Mouse (Mus musculus) hindbrain, embryonic 10.5 days (tissue): Measurements from ENCODE around the gene Spata17. TPM values are rescaled to one million over a fixed set of nuclear protein-coding genes. Genes with fewer than 3 reads are reported as not detected.
A peak's percentile ranks its signal among the peaks of the same experiment; 100 is the strongest.
"Not testable (repeated sequence)": the region's sequence is repeated elsewhere in the genome, so short reads cannot be mapped to it uniquely, and the experiment has no call there.

ENCODE experiments used
- DNase-seq: peaks from one replicate; pipeline ENCODE4 v3.0.0-alpha.2; 2017; ENCODE audit warnings: low spot score
- H3K27ac ChIP-seq: fragments of 300-500 bp; sonication (generic); 2 replicates; pipeline ENCODE4 v1.5.1; 2016; ENCODE audit warnings: mild to moderate bottlenecking, moderate library complexity
- H3K27me3 ChIP-seq: fragments of 300-500 bp; sonication (generic); 2 replicates; pipeline ENCODE4 v1.6.1; 2016; ENCODE audit warnings: mild to moderate bottlenecking; ENCODE audit not compliant: poor library complexity, insufficient read depth, severe bottlenecking
- H3K36me3 ChIP-seq: fragments of 300-500 bp; sonication (generic); 2 replicates; pipeline ENCODE4 v1.6.1; 2016; ENCODE audit warnings: mild to moderate bottlenecking, moderate library complexity
- H3K4me1 ChIP-seq: fragments of 300-500 bp; sonication (generic); replicated peaks from 2 replicates; pipeline ENCODE4 v1.6.1; 2016; ENCODE audit warnings: mild to moderate bottlenecking
- H3K4me3 ChIP-seq: fragments of 300-500 bp; sonication (generic); 2 replicates; pipeline ENCODE4 v1.5.1; 2016; ENCODE audit warnings: mild to moderate bottlenecking, moderate library complexity
- H3K9me3 ChIP-seq: fragments of 300-500 bp; sonication (generic); 2 replicates; pipeline ENCODE4 v1.6.1; 2016; ENCODE audit warnings: mild to moderate bottlenecking, moderate library complexity
- WGBS: fragments of 180-500 bp; shearing (Covaris S2); methylation state at CpG from one replicate; pipeline ENCODE4 v1.1.7; 2016; 5-methylcytosine and 5-hydroxymethylcytosine counted together
- polyA plus RNA-seq: library from polyadenylated mRNA; unstranded; fragments of >200 nt; fragmentation: Nextera tagmentation; extraction: Ambion mirVana; gene quantifications from 2 replicates; pipeline ENCODE4 v1.2.1, GENCODE M21; 2016

Gene Spata17
- polyA plus RNA-seq, 1 experiment from 2014 or later, result 1.8 TPM

DNA sequence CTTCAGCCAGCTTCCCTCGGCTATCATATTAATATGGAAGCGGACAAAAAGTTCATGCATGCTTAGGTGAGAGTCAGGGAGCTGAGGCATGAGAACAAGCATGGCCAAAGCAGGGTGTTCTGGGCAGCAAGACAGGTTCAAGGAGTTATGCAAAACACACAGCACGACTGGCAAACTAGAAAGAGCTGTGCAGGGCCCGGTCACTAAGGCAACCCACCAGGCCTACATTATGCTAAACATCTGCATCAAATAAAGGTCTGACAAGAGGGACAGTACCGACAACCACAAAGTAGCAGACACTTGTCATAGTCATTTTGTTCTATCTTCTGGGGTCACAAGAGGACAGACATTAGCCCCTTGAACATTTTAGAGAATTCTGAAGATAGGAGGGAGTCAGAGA lies 61.6 kb downstream of the Spata17 start:
- no peak overlapping the region for H3K4me3 ChIP-seq
- no peaks in the 10 kb centered on the region for H3K36me3 ChIP-seq
- H3K27me3 ChIP-seq, result no peaks in the 10 kb centered on the region
- H3K9me3 ChIP-seq, result no peaks in the 10 kb centered on the region
- WGBS, result 56% methylated on average over 5 of the region's 5 CpGs
- DNase-seq, result no peak
- H3K4me1 ChIP-seq, result 0 out of 2 replicates have a peak, but pooled peaks cover 6% of the 10 kb centered on the region
- no peak overlapping the region for H3K27ac ChIP-seq

DNA sequence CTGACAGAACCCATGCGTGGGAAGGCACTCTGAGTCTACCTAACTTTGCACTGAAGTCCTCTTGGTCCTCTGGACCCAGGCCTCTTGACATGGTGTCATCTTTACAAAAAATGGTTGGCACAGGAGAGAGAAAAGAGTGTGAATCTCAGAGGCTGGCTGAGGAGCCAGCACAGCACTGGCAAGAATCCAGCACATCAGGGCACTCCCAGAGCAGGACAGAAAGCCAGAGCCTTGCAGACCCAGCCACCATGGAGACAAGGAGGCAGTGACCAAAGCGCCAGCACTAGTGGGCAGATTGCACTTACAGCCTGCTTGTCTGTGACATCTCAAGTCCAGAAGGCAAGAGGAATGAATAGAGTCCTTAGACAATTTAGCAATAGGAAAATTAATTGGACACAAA lies 62.7 kb downstream of the Spata17 start:
- Histone ChIP-seq H3K27me3 (no peaks in the 10 kb centered on the region), H3K36me3 (no peaks in the 10 kb centered on the region), H3K4me3 (no peak overlapping the region), H3K27ac (no peak overlapping the region), H3K4me1 (0 out of 2 replicates have a peak, but pooled peaks cover 6% of the 10 kb centered on the region), H3K9me3 (no peaks in the 10 kb centered on the region)
- DNase-seq, result no peak
- WGBS, result 95% methylated on average over 2 of the region's 2 CpGs

DNA sequence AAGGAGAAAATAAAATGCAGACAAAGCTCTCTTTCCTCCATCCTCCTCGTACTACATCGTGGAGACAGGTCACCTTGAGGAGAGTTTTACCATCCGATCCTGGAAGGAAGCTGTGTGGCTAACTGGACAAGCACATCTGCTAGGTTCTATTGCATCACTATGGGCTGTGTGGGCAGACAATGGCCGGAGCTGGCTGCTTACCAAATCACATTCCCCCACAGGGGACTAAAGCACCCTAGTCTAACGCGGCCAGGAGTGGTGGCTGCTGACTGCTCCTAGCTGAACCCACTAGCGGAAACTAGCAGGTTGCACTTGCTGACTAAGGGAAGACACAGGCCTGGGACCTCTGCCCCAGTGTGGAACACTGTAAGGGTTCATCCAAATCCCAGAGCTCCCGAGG lies 72.3 kb downstream of the Spata17 start:
- no peak for DNase-seq
- H3K4me3 ChIP-seq, result no peak overlapping the region
- no peaks in the 10 kb centered on the region for H3K36me3 ChIP-seq
- H3K9me3 ChIP-seq, result no peaks in the 10 kb centered on the region
- H3K27ac ChIP-seq, result no peak overlapping the region
- no peaks in the 10 kb centered on the region for H3K27me3 ChIP-seq
- 83% methylated on average over 8 of the region's 8 CpGs for WGBS
- no peaks in the 10 kb centered on the region for H3K4me1 ChIP-seq

DNA sequence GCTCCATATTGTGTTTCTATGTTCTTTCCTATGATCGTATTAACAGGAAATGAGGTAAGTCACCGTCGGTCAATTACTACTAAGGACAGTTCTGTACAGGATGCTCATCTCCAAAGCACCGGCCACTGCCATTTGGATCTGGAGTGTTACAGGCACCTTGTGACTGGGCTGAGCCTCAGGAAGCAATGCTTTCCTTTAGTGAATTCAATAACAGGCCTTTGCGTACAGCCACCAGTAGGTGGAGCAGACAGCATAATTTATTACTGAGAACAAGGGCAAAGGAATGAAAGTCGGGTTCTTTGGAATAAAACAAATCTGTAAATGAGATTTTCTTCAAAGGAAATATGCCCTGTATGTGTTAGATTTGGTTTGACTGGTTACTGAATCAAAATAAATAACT lies 77.8 kb downstream of the Spata17 start:
- DNase-seq, result peak; percentile 47
- 47% methylated on average over 6 of the region's 6 CpGs for WGBS
- Histone ChIP-seq H3K4me3 (no peak overlapping the region), H3K27ac (no peak overlapping the region), H3K9me3 (no peaks in the 10 kb centered on the region), H3K27me3 (no peaks in the 10 kb centered on the region), H3K4me1 (no peaks in the 10 kb centered on the region; the same call in 1 of the 2 replicates), H3K36me3 (no peaks in the 10 kb centered on the region)

- Histone ChIP-seq H3K27me3 (no peaks in the 10 kb centered on the region), H3K27ac (no peak overlapping the region), H3K4me1 (no peaks in the 10 kb centered on the region; the same call in 1 of the 2 replicates), H3K36me3 (no peaks in the 10 kb centered on the region), H3K9me3 (no peaks in the 10 kb centered on the region), H3K4me3 (no peak overlapping the region)
- 83% methylated on average over 6 of the region's 6 CpGs for WGBS
- peak; percentile 12 for DNase-seq
Observed at GRCm38 (mm10) chr1:187135887-187136286, 79.4 kb downstream of the Spata17 start.

DNA sequence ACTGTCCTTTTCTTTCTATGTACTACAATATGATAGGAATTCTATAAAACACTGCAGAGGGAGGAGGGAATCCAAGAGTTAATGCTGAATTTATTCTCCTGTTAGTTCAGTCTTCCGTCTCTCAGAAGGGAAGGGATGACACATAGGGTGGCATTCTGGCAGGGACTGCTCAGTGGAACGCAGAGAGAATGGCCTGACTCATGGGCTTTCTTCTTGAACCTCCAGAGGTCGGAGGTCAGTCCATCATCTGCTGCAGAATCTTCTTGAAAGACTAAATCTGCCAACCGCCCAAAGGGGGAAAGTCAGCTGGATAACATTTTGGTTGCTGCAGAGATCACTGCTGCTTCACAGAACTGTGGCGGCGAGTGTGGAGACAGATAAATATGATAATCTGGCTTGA lies 81.4 kb downstream of the Spata17 start:
- H3K4me1 ChIP-seq, result no peaks in the 10 kb centered on the region; the same call in 1 of the 2 replicates
- no peaks in the 10 kb centered on the region for H3K9me3 ChIP-seq
- no peak overlapping the region for H3K4me3 ChIP-seq
- no peak overlapping the region for H3K27ac ChIP-seq
- WGBS, result 58% methylated on average over 6 of the region's 6 CpGs
- H3K27me3 ChIP-seq, result no peaks in the 10 kb centered on the region
- no peak for DNase-seq
- no peaks in the 10 kb centered on the region for H3K36me3 ChIP-seq

DNA sequence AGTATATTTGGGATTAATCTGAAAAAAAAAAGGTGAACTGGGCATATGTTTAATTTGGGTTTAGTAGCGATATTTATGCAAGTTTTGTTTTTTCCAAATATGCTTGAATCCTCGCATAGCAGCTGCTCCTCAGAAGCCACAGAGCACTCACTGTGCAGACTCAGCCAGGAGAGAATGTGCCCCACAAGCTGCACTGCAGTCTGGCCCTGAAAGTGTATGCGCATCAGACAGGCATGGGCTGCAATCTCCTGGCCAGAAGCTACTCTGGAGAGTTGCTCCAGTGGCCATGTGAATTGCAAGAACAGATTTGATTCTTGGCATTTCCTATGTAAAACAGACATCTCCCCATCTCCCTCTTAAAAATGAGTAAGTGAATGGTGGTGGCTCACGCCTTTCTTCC lies 82.9 kb downstream of the Spata17 start:
- WGBS, result 92% methylated on average over 4 of the region's 4 CpGs

DNA sequence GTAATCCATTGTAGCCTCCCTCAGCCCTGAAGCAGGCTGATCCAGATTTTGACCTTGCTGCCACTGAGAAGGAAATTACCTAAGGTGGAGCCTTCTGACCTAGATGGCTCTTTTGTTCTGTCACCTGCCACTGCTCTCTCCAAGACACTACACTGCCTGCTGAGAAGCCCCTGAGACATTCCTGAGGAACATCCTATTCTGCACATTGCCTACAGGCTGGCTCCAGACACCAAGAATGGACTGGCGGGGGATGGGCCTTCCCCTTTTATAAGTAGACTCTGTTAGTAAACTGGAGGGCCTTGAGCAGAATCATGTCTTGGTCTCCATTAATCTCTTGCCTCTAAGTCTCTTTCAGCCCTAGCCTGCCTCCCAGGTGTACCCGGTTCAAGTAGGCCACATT lies 87.7 kb downstream of the Spata17 start:
- 88% methylated on average over 2 of the region's 2 CpGs for WGBS
- not testable (repeated sequence) for H3K4me1 ChIP-seq

More for the DNA sequence above, 82.9 kb downstream of the Spata17 start:
- H3K4me3 ChIP-seq, result no peak overlapping the region
- no peak for DNase-seq
- H3K27ac ChIP-seq, result no peak overlapping the region
- no peaks in the 10 kb centered on the region for H3K36me3 ChIP-seq
- H3K27me3 ChIP-seq, result no peaks in the 10 kb centered on the region
- H3K9me3 ChIP-seq, result no peaks in the 10 kb centered on the region
- no peaks in the 10 kb centered on the region; the same call in 1 of the 2 replicates for H3K4me1 ChIP-seq

DNA sequence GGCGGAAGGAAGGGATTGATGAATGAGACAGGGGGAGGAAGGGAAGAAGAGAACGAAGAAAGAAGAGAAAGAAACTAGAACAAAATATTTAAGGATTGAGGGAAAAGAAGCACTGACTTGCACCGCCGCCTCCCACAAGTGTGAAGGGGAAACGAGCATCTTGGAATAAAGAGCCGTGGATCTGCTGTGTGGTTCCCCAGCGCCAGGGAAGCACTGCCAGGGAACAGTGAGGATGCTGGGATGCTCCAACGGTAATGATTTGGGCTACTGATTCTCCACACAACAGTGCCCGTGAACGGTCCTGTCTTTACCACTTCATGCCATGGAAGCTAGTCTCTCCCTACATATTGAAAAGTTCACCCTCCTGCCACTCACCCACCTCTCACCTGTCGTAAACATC lies 89.5 kb downstream of the Spata17 start:
- 89% methylated on average over 11 of the region's 11 CpGs for WGBS
- Histone ChIP-seq H3K27ac (no peak overlapping the region), H3K36me3 (no peaks in the 10 kb centered on the region), H3K4me1 (no peaks in the 10 kb centered on the region), H3K9me3 (no peaks in the 10 kb centered on the region), H3K4me3 (no peak overlapping the region), H3K27me3 (no peaks in the 10 kb centered on the region)
- no peak for DNase-seq

More for the DNA sequence above, 87.7 kb downstream of the Spata17 start:
- H3K36me3 ChIP-seq, H3K27me3 ChIP-seq, H3K4me3 ChIP-seq, DNase-seq, H3K27ac ChIP-seq, H3K9me3 ChIP-seq: not testable (repeated sequence)

GRCm38 (mm10) chr1:187124967-187125366 lies 90.3 kb downstream of the Spata17 start:
- 83% methylated on average over 3 of the region's 3 CpGs for WGBS

DNA sequence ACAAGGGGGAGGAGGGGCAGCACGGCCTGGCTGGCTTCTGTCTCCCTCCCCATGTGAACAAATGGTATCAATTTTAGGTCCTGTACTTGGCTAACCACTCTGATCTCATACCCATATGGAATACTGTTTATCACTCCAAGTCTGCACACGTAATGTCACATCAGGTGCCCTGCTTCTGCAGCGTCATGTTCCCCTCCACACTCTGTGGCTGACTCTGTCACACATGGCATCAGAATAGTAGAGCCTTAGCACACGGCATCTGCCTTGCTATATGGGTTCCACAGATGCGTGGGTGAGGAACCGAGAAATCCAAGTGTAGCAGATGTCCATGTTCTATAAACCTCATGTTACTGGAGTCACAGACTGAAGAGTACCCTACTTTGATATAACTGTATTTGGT lies 96.0 kb downstream of the Spata17 start:
- WGBS, result 93% methylated on average over 6 of the region's 6 CpGs
- Histone ChIP-seq H3K4me1 (no peaks in the 10 kb centered on the region), H3K4me3 (no peak overlapping the region), H3K27me3 (no peaks in the 10 kb centered on the region), H3K27ac (no peak overlapping the region), H3K36me3 (no peaks in the 10 kb centered on the region), H3K9me3 (no peaks in the 10 kb centered on the region)
- no peak for DNase-seq

More at GRCm38 (mm10) chr1:187124967-187125366, 90.3 kb downstream of the Spata17 start:
- Histone ChIP-seq H3K4me1 (no peaks in the 10 kb centered on the region), H3K27ac (no peak overlapping the region), H3K36me3 (no peaks in the 10 kb centered on the region), H3K4me3 (no peak overlapping the region), H3K27me3 (no peaks in the 10 kb centered on the region), H3K9me3 (no peaks in the 10 kb centered on the region)
- DNase-seq, result no peak

- Histone ChIP-seq H3K36me3 (no peaks in the 10 kb centered on the region), H3K4me3 (no peak overlapping the region), H3K27ac (no peak overlapping the region), H3K9me3 (no peaks in the 10 kb centered on the region), H3K27me3 (no peaks in the 10 kb centered on the region), H3K4me1 (no peaks in the 10 kb centered on the region)
- no peak for DNase-seq
- 86% methylated on average over 6 of the region's 6 CpGs for WGBS
Observed at GRCm38 (mm10) chr1:187118108-187118507, 97.2 kb downstream of the Spata17 start.

- Histone ChIP-seq H3K36me3 (no peaks in the 10 kb centered on the region), H3K4me3 (no peak overlapping the region), H3K27me3 (no peaks in the 10 kb centered on the region), H3K4me1 (no peaks in the 10 kb centered on the region), H3K27ac (no peak overlapping the region), H3K9me3 (no peaks in the 10 kb centered on the region)
- no peak for DNase-seq
- WGBS, result 91% methylated on average over 9 of the region's 9 CpGs
Observed at GRCm38 (mm10) chr1:187113716-187114115, 101.5 kb downstream of the Spata17 start.

- no peaks in the 10 kb centered on the region for H3K27me3 ChIP-seq
- no peak for DNase-seq
- 86% methylated on average over 4 of the region's 4 CpGs for WGBS
Observed at GRCm38 (mm10) chr1:187102130-187102529, 113.1 kb downstream of the Spata17 start.

More at GRCm38 (mm10) chr1:187102130-187102529, 113.1 kb downstream of the Spata17 start:
- H3K27ac ChIP-seq, result no peak overlapping the region
- H3K9me3 ChIP-seq, result no peaks in the 10 kb centered on the region
- no peaks in the 10 kb centered on the region for H3K36me3 ChIP-seq
- H3K4me3 ChIP-seq, result no peak overlapping the region
- H3K4me1 ChIP-seq, result no peaks in the 10 kb centered on the region
